Mouse (Mus musculus): ENCODE results near the gene Ranbp9. TPM values are rescaled to one million over a fixed set of nuclear protein-coding genes. Genes with fewer than 3 reads are reported as not detected.

The Ranbp9 gene
- polyA plus RNA-seq, 1 experiment from 2014 or later: 14.2 TPM

- Histone ChIP-seq H3K36me3 (no peaks in the 10 kb centered on the region), H3K9me3 (no peaks in the 10 kb centered on the region), H3K27me3 (no peaks in the 10 kb centered on the region), H3K27ac (replicated peaks) (no peak overlapping the region), H3K4me2 (no peak overlapping the region), H3K4me1 (replicated peaks) (0 out of 2 replicates have a peak, but pooled peaks cover 10% of the 10 kb centered on the region), H3K4me3 (no peak overlapping the region), H3K9ac (no peak overlapping the region)
- 100% methylated on average over 1 of the region's 1 CpGs for WGBS
- ATAC-seq (ENCODE audit: low read depth): no peak
Measured at GRCm38 (mm10) chr13:43440376-43440775, 40.7 kb downstream of the Ranbp9 start.

GRCm38 (mm10) chr13:43433395-43433794 is 47.7 kb downstream of the Ranbp9 start:
- WGBS: 79% methylated on average over 2 of the region's 2 CpGs
- Histone ChIP-seq H3K36me3 (peaks cover 11% of the 10 kb centered on the region), H3K4me2 (no peak overlapping the region), H3K9me3 (no peaks in the 10 kb centered on the region), H3K27ac (replicated peaks) (no peak overlapping the region), H3K4me1 (replicated peaks) (no peaks in the 10 kb centered on the region), H3K9ac (no peak overlapping the region), H3K27me3 (no peaks in the 10 kb centered on the region), H3K4me3 (no peak overlapping the region)
- ATAC-seq (ENCODE audit: low read depth): no peak

GRCm38 (mm10) chr13:43428436-43428835 is 52.6 kb downstream of the Ranbp9 start:
- H3K27ac ChIP-seq (replicated peaks): no peak overlapping the region
- ATAC-seq (ENCODE audit: low read depth): no peak
- no peaks in the 10 kb centered on the region for H3K9me3 ChIP-seq
- no peak overlapping the region for H3K4me2 ChIP-seq
- WGBS: 90% methylated on average over 4 of the region's 4 CpGs
- H3K9ac ChIP-seq: no peak overlapping the region
- peaks cover 26% of the 10 kb centered on the region for H3K36me3 ChIP-seq
- no peaks in the 10 kb centered on the region for H3K27me3 ChIP-seq
- H3K4me1 ChIP-seq (replicated peaks): no peaks in the 10 kb centered on the region
- no peak overlapping the region for H3K4me3 ChIP-seq

GRCm38 (mm10) chr13:43415249-43415648 is 65.8 kb downstream of the Ranbp9 start:
- Histone ChIP-seq H3K9me3 (no peaks in the 10 kb centered on the region), H3K27ac (replicated peaks) (no peak overlapping the region), H3K27me3 (no peaks in the 10 kb centered on the region), H3K4me3 (no peak overlapping the region), H3K9ac (no peak overlapping the region), H3K4me1 (replicated peaks) (no peaks in the 10 kb centered on the region), H3K36me3 (peaks cover 81% of the 10 kb centered on the region), H3K4me2 (no peak overlapping the region)
- 94% methylated on average over 1 of the region's 1 CpGs for WGBS
- no peak for ATAC-seq (ENCODE audit: low read depth)

- Histone ChIP-seq H3K27ac (replicated peaks) (no peak overlapping the region), H3K4me3 (no peak overlapping the region), H3K4me1 (replicated peaks) (no peaks in the 10 kb centered on the region), H3K27me3 (no peaks in the 10 kb centered on the region), H3K9me3 (no peaks in the 10 kb centered on the region), H3K9ac (no peak overlapping the region), H3K4me2 (no peak overlapping the region), H3K36me3 (peaks cover 71% of the 10 kb centered on the region)
- 95% methylated on average over 2 of the region's 2 CpGs for WGBS
- ATAC-seq (ENCODE audit: low read depth): no peak
Measured at GRCm38 (mm10) chr13:43413611-43414010, 67.5 kb downstream of the Ranbp9 start.

- no peak for ATAC-seq (ENCODE audit: low read depth)
- no peaks in the 10 kb centered on the region for H3K4me1 ChIP-seq (replicated peaks)
- WGBS: 91% methylated on average over 7 of the region's 7 CpGs
- H3K27ac ChIP-seq (replicated peaks): no peak overlapping the region
- no peak overlapping the region for H3K4me2 ChIP-seq
- no peak overlapping the region for H3K9ac ChIP-seq
- H3K4me3 ChIP-seq: no peak overlapping the region
- H3K36me3 ChIP-seq: peaks cover 74% of the 10 kb centered on the region
- no peaks in the 10 kb centered on the region for H3K9me3 ChIP-seq
- H3K27me3 ChIP-seq: no peaks in the 10 kb centered on the region
Measured at GRCm38 (mm10) chr13:43412311-43412710, 68.8 kb downstream of the Ranbp9 start.

- Histone ChIP-seq H3K9ac (0 out of 2 replicates have a peak overlapping the region, but pooled peaks have one; percentile 38), H3K4me3 (peak overlapping the region; percentile 86; the same call in 1 of the 2 replicates), H3K4me2 (peak overlapping the region; percentile 86), H3K27me3 (no peaks in the 10 kb centered on the region), H3K27ac (replicated peaks) (no peak overlapping the region), H3K4me1 (replicated peaks) (peaks cover 15% of the 10 kb centered on the region), H3K9me3 (no peaks in the 10 kb centered on the region), H3K36me3 (peaks cover 47% of the 10 kb centered on the region)
- ATAC-seq (ENCODE audit: low read depth): no peak
- 86% methylated on average over 5 of the region's 5 CpGs for WGBS
Measured at GRCm38 (mm10) chr13:43399576-43399975, 81.5 kb downstream of the Ranbp9 start.

GRCm38 (mm10) chr13:43398297-43399080 is 82.6 kb downstream of the Ranbp9 start, which contains the start of gene Nol7:
TSS of gene Nol7 (plus strand) at chr13:43398390.
- peak; percentile 94 for ATAC-seq (ENCODE audit: low read depth)

GRCm38 (mm10) chr13:43397700-43398296 is 83.3 kb downstream of the Ranbp9 start:
- Histone ChIP-seq H3K27ac (replicated peaks) (no peak overlapping the region), H3K4me3 (peak overlapping the region; percentile 86), H3K9ac (no peak overlapping the region), H3K4me2 (peak overlapping the region; percentile 86), H3K36me3 (peaks cover 46% of the 10 kb centered on the region), H3K9me3 (no peaks in the 10 kb centered on the region), H3K27me3 (no peaks in the 10 kb centered on the region), H3K4me1 (replicated peaks) (peaks cover 15% of the 10 kb centered on the region)
- 44% methylated on average over 15 of the region's 17 CpGs for WGBS
- peak; percentile 54 for ATAC-seq (ENCODE audit: low read depth)

More at GRCm38 (mm10) chr13:43398297-43399080, 82.6 kb downstream of the Ranbp9 start, which contains the start of gene Nol7:
- Histone ChIP-seq H3K4me3 (peak within 1 kb of the TSS; percentile 86), H3K9ac (peak within 1 kb of the TSS; percentile 93), H3K4me1 (replicated peaks) (peaks cover 15% of the 10 kb centered on the region), H3K4me2 (peak within 1 kb of the TSS; percentile 86), H3K27ac (replicated peaks) (peak within 1 kb of the TSS; percentile 97), H3K36me3 (peaks cover 49% of the 10 kb centered on the region), H3K9me3 (no peaks in the 10 kb centered on the region), H3K27me3 (no peaks in the 10 kb centered on the region)
- 4% methylated on average over 69 of the region's 72 CpGs for WGBS

GRCm38 (mm10) chr13:43385321-43385720 is 95.8 kb downstream of the Ranbp9 start:
- H3K9ac ChIP-seq: no peak overlapping the region

GRCm38 (mm10) chr13:43379989-43380388 is 101.1 kb downstream of the Ranbp9 start:
- Histone ChIP-seq H3K9ac (no peak overlapping the region), H3K4me3 (no peak overlapping the region), H3K36me3 (peaks cover 27% of the 10 kb centered on the region), H3K4me1 (replicated peaks) (peaks cover 9% of the 10 kb centered on the region), H3K9me3 (no peaks in the 10 kb centered on the region), H3K27me3 (no peaks in the 10 kb centered on the region), H3K4me2 (no peak overlapping the region), H3K27ac (replicated peaks) (no peak overlapping the region)
- 84% methylated on average over 3 of the region's 3 CpGs for WGBS
- no peak for ATAC-seq (ENCODE audit: low read depth)

More at GRCm38 (mm10) chr13:43385321-43385720, 95.8 kb downstream of the Ranbp9 start:
- H3K4me3 ChIP-seq: no peak overlapping the region
- peaks cover 28% of the 10 kb centered on the region for H3K36me3 ChIP-seq
- 97% methylated on average over 10 of the region's 10 CpGs for WGBS
- H3K9me3 ChIP-seq: no peaks in the 10 kb centered on the region
- ATAC-seq (ENCODE audit: low read depth): no peak
- no peak overlapping the region for H3K27ac ChIP-seq (replicated peaks)
- H3K27me3 ChIP-seq: no peaks in the 10 kb centered on the region
- H3K4me1 ChIP-seq (replicated peaks): no peaks in the 10 kb centered on the region
- H3K4me2 ChIP-seq: no peak overlapping the region

- H3K9me3 ChIP-seq: no peaks in the 10 kb centered on the region
- H3K4me3 ChIP-seq: no peak overlapping the region
- H3K27me3 ChIP-seq: no peaks in the 10 kb centered on the region
- H3K36me3 ChIP-seq: peaks cover 47% of the 10 kb centered on the region
- H3K27ac ChIP-seq (replicated peaks): no peak overlapping the region
- no peak overlapping the region for H3K4me2 ChIP-seq
- H3K9ac ChIP-seq: no peak overlapping the region
- ATAC-seq (ENCODE audit: low read depth): no peak
- peaks cover 9% of the 10 kb centered on the region for H3K4me1 ChIP-seq (replicated peaks)
- WGBS: 70% methylated on average over 2 of the region's 2 CpGs
Measured at GRCm38 (mm10) chr13:43374918-43375432, 106.1 kb downstream of the Ranbp9 start.

All from neural tube, embryonic 13.5 days (tissue).